15 mouse cellular contexts compared by ENCODE assay signal in genomic region chr7:114794400-114794799, GRCm38 (mm10).
"Had no signal": no experiment of that assay in that cellular context is flagged by ENCODE, and none has a peak within 500 bp of the region (broad histone marks: within the 10 kb centered on the region; RNA-seq: fewer than 3 reads in every experiment).

No protein-coding gene starts in this region.

- H3K9me3 ChIP-seq: midbrain, embryonic 10.5 days; midbrain, embryonic 12.5 days; neural tube, embryonic 12.5 days; stomach, embryonic 15.5 days had no signal

- H3K4me1 ChIP-seq: midbrain, embryonic 10.5 days; midbrain, embryonic 12.5 days; neural tube, embryonic 12.5 days; stomach, embryonic 15.5 days had no signal

- H3K9ac ChIP-seq: lung, embryonic 14.5 days; midbrain, embryonic 12.5 days; neural tube, embryonic 12.5 days; stomach, embryonic 15.5 days had no signal

- H3K4me3 ChIP-seq: midbrain, embryonic 10.5 days; midbrain, embryonic 12.5 days; neural tube, embryonic 12.5 days; stomach, embryonic 15.5 days had no signal

- DNase-seq: lung, adult 18-20 months; lung, embryonic 14.5 days; lung, postnatal 10 days; lung, postnatal 4 days; midbrain, embryonic 14.5 days; right cerebral cortex, postnatal 14 days; thymus, adult 2 months; thymus, postnatal 25 days; thymus, postnatal 4 days had no signal

- ATAC-seq: midbrain, embryonic 16.5 days had no signal

- H3K4me2 ChIP-seq: lung, embryonic 14.5 days; midbrain, embryonic 12.5 days; neural tube, embryonic 12.5 days; stomach, embryonic 15.5 days had no signal

- H3K27ac ChIP-seq: midbrain, embryonic 10.5 days; midbrain, embryonic 12.5 days; neural tube, embryonic 12.5 days; stomach, embryonic 15.5 days; stomach, postnatal 0 days had no signal

- H3K36me3 ChIP-seq: midbrain, embryonic 10.5 days; midbrain, embryonic 12.5 days; neural tube, embryonic 12.5 days; stomach, embryonic 15.5 days had no signal

- H3K27me3 ChIP-seq: midbrain, embryonic 12.5 days; neural tube, embryonic 12.5 days; stomach, embryonic 15.5 days had no signal
